Mouse (Mus musculus) forebrain, embryonic 14.5 days (tissue): ENCODE measurements around the gene Dffb. TPM values are rescaled to one million over a fixed set of nuclear protein-coding genes. Genes with fewer than 3 reads are reported as not detected.

Experiments used
- ATAC-seq: fragments of 200-750 bp; cut with Nextera tagmentation; 2 replicates; pipeline ENCODE4 v1.8.0; 2017; ENCODE audit warnings: mild to moderate bottlenecking, moderate library complexity
- DNase-seq: peaks from one replicate; pipeline ENCODE4 v3.0.0-alpha.2; 2015; ENCODE audit warnings: low spot score
- H3K27ac ChIP-seq: fragments of 300-500 bp; sonication (generic); 2 replicates; pipeline ENCODE4 v1.5.1; 2014; ENCODE audit warnings: low read depth, mild to moderate bottlenecking, control low read depth, low read length, moderate library complexity
- H3K27me3 ChIP-seq: fragments of 300-500 bp; sonication (generic); replicated peaks from 2 replicates; pipeline ENCODE4 v1.6.1; 2014; ENCODE audit warnings: low read length, control low read depth, mixed read lengths; ENCODE audit not compliant: control insufficient read depth, insufficient read depth
- H3K36me3 ChIP-seq: fragments of 300-500 bp; sonication (generic); 2 replicates; pipeline ENCODE4 v1.6.1; 2014; ENCODE audit warnings: low read length, control low read depth; ENCODE audit not compliant: control insufficient read depth, insufficient read depth
- H3K4me1 ChIP-seq: fragments of 300-500 bp; sonication (generic); 2 replicates; pipeline ENCODE4 v1.6.1; 2014; ENCODE audit warnings: antibody characterized with exemption, low read length, control low read depth; ENCODE audit not compliant: control insufficient read depth, insufficient read depth
- H3K4me2 ChIP-seq: fragments of 300-500 bp; sonication (generic); 2 replicates; pipeline ENCODE4 v1.6.1; 2014; ENCODE audit warnings: mild to moderate bottlenecking, control low read depth, low read length
- H3K4me3 ChIP-seq: fragments of 300-500 bp; sonication (generic); 2 replicates; pipeline ENCODE4 v1.5.1; 2014; ENCODE audit warnings: low read depth, low read length, control low read depth
- H3K9ac ChIP-seq: fragments of 300-500 bp; sonication (generic); 2 replicates; pipeline ENCODE4 v1.6.1; 2014; ENCODE audit warnings: mild to moderate bottlenecking, low read length, control low read depth, moderate library complexity
- H3K9me3 ChIP-seq: fragments of 300-500 bp; sonication (generic); replicated peaks from 2 replicates; pipeline ENCODE4 v1.6.1; 2016; ENCODE audit warnings: low read length, control low read depth, mixed read lengths; ENCODE audit not compliant: control insufficient read depth
- WGBS: fragments of 180-500 bp; shearing (Covaris S2); extraction: QIAGEN DNeasy Blood & Tissue Kit; methylation state at CpG from one replicate; pipeline ENCODE4 v1.1.7; 2014; 5-methylcytosine and 5-hydroxymethylcytosine counted together
- polyA plus RNA-seq: library from polyadenylated mRNA; unstranded; fragments of >200 nt; fragmentation: Nextera tagmentation; extraction: Ambion mirVana; gene quantifications from 2 replicates; pipeline ENCODE4 v1.2.1, GENCODE M21; 2014

The Dffb gene
- polyA plus RNA-seq, 1 experiment from 2014 or later: 7.4 TPM

DNA sequence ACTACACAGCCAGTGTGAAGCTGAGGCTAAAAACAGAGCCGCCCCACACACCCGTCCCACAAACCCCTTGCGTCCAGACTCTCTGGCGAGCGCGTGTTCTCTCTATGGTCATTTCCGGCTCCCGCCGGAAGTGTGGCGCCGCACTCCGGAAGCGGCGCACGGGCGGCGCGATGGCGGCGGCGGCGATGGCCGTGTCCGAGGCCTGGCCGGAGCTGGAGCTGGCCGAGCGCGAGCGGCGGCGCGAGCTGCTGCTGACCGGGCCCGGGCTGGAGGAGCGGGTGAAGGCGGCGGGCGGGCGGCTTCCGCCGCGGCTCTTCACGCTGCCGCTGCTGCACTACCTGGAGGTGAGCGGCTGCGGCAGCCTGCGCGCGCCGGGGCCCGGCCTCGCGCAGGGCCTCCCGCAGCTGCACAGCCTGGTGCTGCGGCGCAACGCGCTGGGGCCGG lies 36.7 kb upstream of the Dffb start, which contains the start of gene Lrrc47:
Gene Lrrc47, plus strand, starts transcription at position 86 of the 444 bp plus-strand sequence.
- Histone ChIP-seq H3K9ac (peak within 1 kb of the TSS; percentile 93), H3K4me3 (peak within 1 kb of the TSS; percentile 98), H3K36me3 (peaks cover 35% of the 10 kb centered on the region), H3K27ac (0 out of 2 replicates have a peak within 1 kb of the TSS, but pooled peaks have one; percentile 17), H3K9me3 (no peaks in the 10 kb centered on the region), H3K4me2 (peak within 1 kb of the TSS; percentile 99), H3K27me3 (no peaks in the 10 kb centered on the region), H3K4me1 (peaks cover 11% of the 10 kb centered on the region)
- DNase-seq: peak; percentile 92
- peak; percentile 95 for ATAC-seq
- WGBS: 2% methylated on average over 51 of the region's 59 CpGs

DNA sequence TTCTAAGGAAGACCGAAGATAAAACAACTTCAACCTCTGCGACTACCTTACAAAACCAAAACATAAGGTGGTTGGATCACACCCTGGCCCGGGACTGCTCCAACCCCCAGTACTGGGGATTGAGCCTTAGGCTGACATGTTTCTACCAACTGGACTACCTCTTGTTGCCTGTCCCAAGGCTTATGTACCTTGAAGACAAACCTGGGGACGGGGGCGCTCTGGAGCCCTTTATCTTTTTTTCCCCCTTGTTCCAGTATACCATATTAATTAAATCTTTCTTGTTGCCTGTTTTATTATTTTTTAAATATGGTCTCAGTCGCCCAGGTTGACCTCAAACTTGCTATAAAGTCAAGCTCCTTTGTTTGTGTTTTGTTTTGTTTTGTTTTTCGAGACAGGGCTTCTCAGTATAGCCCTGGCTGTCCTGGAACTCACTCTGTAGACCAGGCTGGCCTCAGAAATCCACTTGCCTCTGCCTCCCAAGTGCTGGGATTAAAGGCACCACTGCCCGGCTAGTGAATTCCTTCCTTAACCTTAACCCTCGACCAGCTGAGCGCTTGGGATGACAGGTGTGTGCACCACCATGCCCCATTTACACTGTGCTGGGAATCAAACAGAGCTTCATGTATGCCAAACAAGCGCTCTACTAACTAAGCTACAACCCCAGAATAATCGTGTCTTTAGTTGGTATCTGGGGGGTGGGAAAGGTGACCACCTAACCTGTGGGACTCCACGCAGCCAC lies 36.1 kb upstream of the Dffb start:
- Histone ChIP-seq H3K9me3 (no peaks in the 10 kb centered on the region), H3K4me1 (peaks cover 11% of the 10 kb centered on the region), H3K36me3 (peaks cover 35% of the 10 kb centered on the region), H3K27ac (0 out of 2 replicates have a peak overlapping the region, but pooled peaks have one; percentile 17), H3K9ac (peak overlapping the region; percentile 93), H3K27me3 (no peaks in the 10 kb centered on the region), H3K4me2 (peak overlapping the region; percentile 99), H3K4me3 (peak overlapping the region; percentile 98)
- peak; percentile 60; the same call in 1 of the 2 replicates for ATAC-seq
- DNase-seq: no peak
- 28% methylated on average over 13 of the region's 13 CpGs for WGBS

DNA sequence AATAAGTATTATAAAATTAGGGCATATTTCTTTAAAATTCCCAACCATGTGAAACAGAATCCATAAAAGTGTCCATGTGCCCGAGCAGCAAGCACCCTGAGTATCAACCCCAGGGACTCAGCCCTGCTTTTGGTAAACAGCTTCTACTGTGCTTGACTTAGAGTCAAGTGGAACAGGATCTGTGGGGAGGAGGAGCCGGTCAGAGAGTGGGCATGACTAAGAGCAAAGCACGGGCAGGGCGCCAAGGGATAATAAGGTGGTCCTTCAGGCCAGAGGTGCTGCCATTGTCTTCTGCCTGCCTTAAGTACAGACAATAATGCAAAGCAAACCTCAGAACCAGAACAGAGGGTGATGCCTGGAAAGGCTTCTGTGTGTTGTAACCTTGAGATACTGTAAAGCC lies 32.8 kb upstream of the Dffb start:
- no peak for ATAC-seq

DNA sequence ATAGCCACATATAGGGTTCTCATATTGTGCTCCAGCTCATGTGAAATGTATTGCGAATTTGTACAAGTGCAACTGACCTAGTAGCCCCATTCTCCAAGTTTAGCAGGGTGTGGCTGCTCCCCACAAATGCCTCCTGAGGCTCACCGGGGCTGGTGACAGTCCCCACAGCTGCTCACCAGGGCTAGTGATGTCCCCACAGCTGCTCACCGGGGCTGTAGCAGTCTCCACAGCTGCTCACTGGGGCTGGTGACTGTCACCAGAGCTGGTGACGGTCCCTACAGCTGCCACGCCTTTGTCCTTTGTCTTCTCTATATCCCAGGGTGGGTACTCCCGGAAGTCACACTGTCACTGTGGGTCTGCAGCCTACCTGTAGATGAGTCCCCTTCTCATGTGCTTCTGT lies 31.3 kb upstream of the Dffb start:
- peaks cover 59% of the 10 kb centered on the region for H3K36me3 ChIP-seq
- 94% methylated on average over 6 of the region's 6 CpGs for WGBS
- no peak overlapping the region for H3K4me2 ChIP-seq
- ATAC-seq (no peak), DNase-seq (no peak)
- no peak overlapping the region for H3K9ac ChIP-seq
- no peaks in the 10 kb centered on the region for H3K4me1 ChIP-seq
- no peaks in the 10 kb centered on the region for H3K27me3 ChIP-seq
- no peaks in the 10 kb centered on the region for H3K9me3 ChIP-seq
- no peak overlapping the region for H3K27ac ChIP-seq
- no peak overlapping the region for H3K4me3 ChIP-seq

More for the DNA sequence above, 32.8 kb upstream of the Dffb start:
- no peak overlapping the region for H3K9ac ChIP-seq
- DNase-seq: no peak
- H3K9me3 ChIP-seq: no peaks in the 10 kb centered on the region
- H3K4me3 ChIP-seq: no peak overlapping the region
- no peaks in the 10 kb centered on the region for H3K27me3 ChIP-seq
- no peak overlapping the region for H3K27ac ChIP-seq
- H3K36me3 ChIP-seq: peaks cover 48% of the 10 kb centered on the region
- peaks cover 3% of the 10 kb centered on the region for H3K4me1 ChIP-seq
- H3K4me2 ChIP-seq: no peak overlapping the region
- WGBS: 69% methylated on average over 4 of the region's 4 CpGs

DNA sequence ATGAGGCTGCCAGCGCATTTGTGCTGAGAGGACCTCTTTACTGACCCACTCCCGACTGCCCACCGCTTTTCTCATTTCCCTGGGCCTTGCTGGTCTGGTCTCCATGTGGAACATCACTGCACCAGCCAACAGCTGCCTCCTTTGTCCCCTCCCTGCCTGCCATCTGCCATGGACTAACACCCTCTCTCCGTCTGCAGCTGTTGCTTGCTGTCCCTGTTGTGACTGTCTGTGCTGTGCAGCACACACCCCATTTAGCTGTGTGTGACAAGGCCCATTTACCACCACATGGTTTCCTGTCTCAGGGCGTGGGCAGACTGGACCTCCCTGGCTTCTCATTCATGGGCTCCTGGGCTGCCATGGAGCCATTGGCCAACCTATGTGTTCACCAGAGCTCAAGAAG lies 30.6 kb upstream of the Dffb start:
- peaks cover 59% of the 10 kb centered on the region for H3K36me3 ChIP-seq
- no peak for DNase-seq
- H3K4me2 ChIP-seq: no peak overlapping the region
- no peaks in the 10 kb centered on the region for H3K9me3 ChIP-seq
- H3K9ac ChIP-seq: no peak overlapping the region
- 89% methylated on average over 5 of the region's 5 CpGs for WGBS
- no peak overlapping the region for H3K4me3 ChIP-seq
- H3K27me3 ChIP-seq: no peaks in the 10 kb centered on the region
- H3K27ac ChIP-seq: no peak overlapping the region
- H3K4me1 ChIP-seq: no peaks in the 10 kb centered on the region
- no peak for ATAC-seq

DNA sequence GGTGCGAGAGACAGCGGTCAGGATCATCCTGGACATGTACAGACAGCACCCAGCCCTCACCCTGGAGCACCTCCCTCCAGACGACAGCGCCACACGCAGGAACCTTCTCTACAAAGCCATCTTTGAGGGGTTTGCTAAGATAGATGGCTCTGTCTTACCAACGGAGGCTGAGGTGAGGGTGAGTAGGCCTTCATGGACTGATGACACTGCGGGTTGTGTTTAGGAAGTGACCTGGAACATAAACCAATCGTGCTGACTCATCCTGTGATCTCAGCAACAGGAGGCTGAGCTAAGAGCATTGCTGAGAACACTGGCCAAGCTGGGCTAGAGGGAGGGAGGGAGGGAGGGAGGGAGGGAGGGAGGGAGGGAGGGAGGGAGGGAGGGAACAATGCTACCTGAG lies 18.6 kb upstream of the Dffb start:
- Histone ChIP-seq H3K27ac (no peak overlapping the region), H3K4me3 (no peak overlapping the region), H3K27me3 (no peaks in the 10 kb centered on the region), H3K9me3 (no peaks in the 10 kb centered on the region), H3K9ac (no peak overlapping the region), H3K4me2 (no peak overlapping the region), H3K36me3 (peaks cover 92% of the 10 kb centered on the region), H3K4me1 (no peaks in the 10 kb centered on the region)
- ATAC-seq: no peak
- 91% methylated on average over 8 of the region's 8 CpGs for WGBS
- DNase-seq: no peak

DNA sequence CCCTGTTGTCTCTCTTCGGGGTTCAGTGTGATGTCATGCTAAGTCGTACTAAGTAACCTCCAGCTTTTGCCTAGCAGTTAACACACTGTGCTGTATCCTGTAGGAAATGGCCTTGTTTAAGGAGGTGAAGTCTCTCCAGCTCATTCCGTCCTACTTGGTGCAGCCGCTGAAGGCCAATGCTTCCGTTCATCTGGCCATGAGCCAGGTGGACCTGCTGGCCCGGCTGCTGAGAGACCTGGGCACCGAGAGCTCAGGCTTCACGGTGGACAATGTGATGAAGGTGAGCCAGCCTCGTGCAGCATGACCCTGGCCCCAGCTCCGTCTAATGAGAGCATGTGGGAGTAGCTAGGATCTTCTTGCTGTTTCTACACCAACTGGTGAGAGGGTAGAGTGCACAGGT lies 17.8 kb upstream of the Dffb start:
- no peak overlapping the region for H3K4me3 ChIP-seq

DNA sequence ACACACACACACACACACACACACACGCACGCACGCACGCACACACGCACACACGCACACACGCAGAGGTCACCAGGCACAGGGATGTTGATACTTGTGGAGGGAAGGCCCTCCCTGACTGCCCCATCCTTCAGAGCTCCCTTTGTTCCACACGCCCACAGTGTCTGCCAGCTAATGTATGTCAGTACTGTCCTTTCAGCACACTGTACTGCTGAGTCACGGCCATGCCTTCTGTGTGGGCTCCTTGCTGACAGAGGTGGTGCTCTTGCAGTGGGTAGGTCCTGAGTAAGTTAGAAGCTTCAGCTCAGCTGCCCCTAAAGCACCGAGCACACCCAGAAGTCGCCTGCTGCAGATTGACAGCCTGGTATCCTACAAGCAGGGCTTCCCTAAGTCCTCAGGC lies 5.5 kb upstream of the Dffb start:
- Histone ChIP-seq H3K36me3 (peaks cover 66% of the 10 kb centered on the region), H3K27me3 (no peaks in the 10 kb centered on the region), H3K9ac (no peak overlapping the region), H3K4me1 (peaks cover 8% of the 10 kb centered on the region; the same call in 1 of the 2 replicates), H3K4me2 (no peak overlapping the region), H3K27ac (no peak overlapping the region), H3K9me3 (no peaks in the 10 kb centered on the region), H3K4me3 (no peak overlapping the region)
- ATAC-seq (no peak), DNase-seq (no peak)
- WGBS: 95% methylated on average over 11 of the region's 11 CpGs

More for the DNA sequence above, 17.8 kb upstream of the Dffb start:
- no peak for DNase-seq
- Histone ChIP-seq H3K4me2 (no peak overlapping the region), H3K27ac (no peak overlapping the region), H3K9ac (no peak overlapping the region), H3K9me3 (no peaks in the 10 kb centered on the region), H3K4me1 (no peaks in the 10 kb centered on the region), H3K36me3 (peaks cover 92% of the 10 kb centered on the region), H3K27me3 (no peaks in the 10 kb centered on the region)
- no peak for ATAC-seq
- WGBS: 91% methylated on average over 10 of the region's 10 CpGs

DNA sequence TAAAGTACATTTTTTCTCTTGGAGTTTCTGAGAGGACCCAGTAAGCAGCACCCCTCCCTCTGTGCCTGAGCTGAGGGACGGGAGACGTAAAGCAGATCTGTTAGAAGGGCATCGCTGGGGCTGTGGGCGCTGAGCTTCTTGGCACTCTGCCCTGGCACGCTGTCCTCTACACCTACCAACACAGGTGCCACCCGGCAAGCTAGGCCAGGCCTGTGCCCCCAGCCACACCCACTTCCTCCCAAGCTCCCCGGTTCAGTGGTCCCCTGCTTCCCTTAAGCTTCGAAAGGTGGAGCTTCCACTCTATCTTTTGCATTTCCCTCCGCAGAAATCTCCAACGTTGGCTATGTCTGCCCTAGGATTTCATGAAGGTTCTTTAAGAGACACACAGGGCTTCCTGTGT lies 4.3 kb upstream of the Dffb start:
- 94% methylated on average over 10 of the region's 10 CpGs for WGBS
- Histone ChIP-seq H3K4me2 (no peak overlapping the region), H3K27me3 (no peaks in the 10 kb centered on the region), H3K36me3 (peaks cover 53% of the 10 kb centered on the region), H3K4me1 (peaks cover 8% of the 10 kb centered on the region; the same call in 1 of the 2 replicates), H3K27ac (no peak overlapping the region), H3K9ac (no peak overlapping the region), H3K9me3 (no peaks in the 10 kb centered on the region), H3K4me3 (no peak overlapping the region)
- no peak for ATAC-seq
- no peak for DNase-seq
